Mouse (Mus musculus): Measurements from ENCODE around the gene Bckdk. TPM values are rescaled to one million over a fixed set of nuclear protein-coding genes. Genes with fewer than 3 reads are reported as not detected.
A peak's percentile ranks its signal among the peaks of the same experiment; 100 is the strongest.

Bckdk gene
- total RNA-seq (2017), result 9.6 and 11.6 TPM in 2 replicates

- ATAC-seq (ENCODE audit: extremely low read depth, insufficient number of reproducible peaks, low FRiP score, poor library complexity, severe bottlenecking), result peak; percentile 74
Observed at GRCm38 (mm10) chr7:127903971-127904796, at the start of gene Bckdk. Gene Bckdk, plus strand, starts transcription at chr7:127904082.

GRCm38 (mm10) chr7:127858258-127858657 is 45.6 kb upstream of the Bckdk start:
- no peak for ATAC-seq (ENCODE audit: extremely low read depth, insufficient number of reproducible peaks, low FRiP score, poor library complexity, severe bottlenecking)

GRCm38 (mm10) chr7:127866434-127866833 is 37.4 kb upstream of the Bckdk start:
- ATAC-seq (ENCODE audit: extremely low read depth, insufficient number of reproducible peaks, low FRiP score, poor library complexity, severe bottlenecking), result no peak

GRCm38 (mm10) chr7:127867641-127868040 is 36.2 kb upstream of the Bckdk start:
- no peak for ATAC-seq (ENCODE audit: extremely low read depth, insufficient number of reproducible peaks, low FRiP score, poor library complexity, severe bottlenecking)

- ATAC-seq (ENCODE audit: extremely low read depth, insufficient number of reproducible peaks, low FRiP score, poor library complexity, severe bottlenecking), result no peak
Observed at GRCm38 (mm10) chr7:127869149-127869810, 34.6 kb upstream of the Bckdk start.

- no peak for ATAC-seq (ENCODE audit: extremely low read depth, insufficient number of reproducible peaks, low FRiP score, poor library complexity, severe bottlenecking)
Observed at GRCm38 (mm10) chr7:127870136-127870821, 33.6 kb upstream of the Bckdk start.

GRCm38 (mm10) chr7:127874812-127875626 is 28.9 kb upstream of the Bckdk start:
- ATAC-seq (ENCODE audit: extremely low read depth, insufficient number of reproducible peaks, low FRiP score, poor library complexity, severe bottlenecking), result no peak

GRCm38 (mm10) chr7:127875627-127876001 is 28.3 kb upstream of the Bckdk start:
- ATAC-seq (ENCODE audit: extremely low read depth, insufficient number of reproducible peaks, low FRiP score, poor library complexity, severe bottlenecking), result peak; percentile 59

GRCm38 (mm10) chr7:127876041-127876466 is 27.8 kb upstream of the Bckdk start, which contains the start of gene Zfp646:
Gene Zfp646, plus strand, starts transcription at chr7:127876221.
- peak; percentile 33 for ATAC-seq (ENCODE audit: extremely low read depth, insufficient number of reproducible peaks, low FRiP score, poor library complexity, severe bottlenecking)

- peak; percentile 65 for ATAC-seq (ENCODE audit: extremely low read depth, insufficient number of reproducible peaks, low FRiP score, poor library complexity, severe bottlenecking)
Observed at GRCm38 (mm10) chr7:127876467-127877348, 27.2 kb upstream of the Bckdk start, which contains the start of gene Zfp668. Gene Zfp668, minus strand, starts transcription at chr7:127876828.

GRCm38 (mm10) chr7:127879301-127879700 is 24.6 kb upstream of the Bckdk start:
- no peak for ATAC-seq (ENCODE audit: extremely low read depth, insufficient number of reproducible peaks, low FRiP score, poor library complexity, severe bottlenecking)

GRCm38 (mm10) chr7:127880431-127880830 is 23.5 kb upstream of the Bckdk start:
- no peak for ATAC-seq (ENCODE audit: extremely low read depth, insufficient number of reproducible peaks, low FRiP score, poor library complexity, severe bottlenecking)

GRCm38 (mm10) chr7:127885951-127886350 is 17.9 kb upstream of the Bckdk start:
- no peak for ATAC-seq (ENCODE audit: extremely low read depth, insufficient number of reproducible peaks, low FRiP score, poor library complexity, severe bottlenecking)

- no peak for ATAC-seq (ENCODE audit: extremely low read depth, insufficient number of reproducible peaks, low FRiP score, poor library complexity, severe bottlenecking)
Observed at GRCm38 (mm10) chr7:127886551-127886950, 17.3 kb upstream of the Bckdk start.

- no peak for ATAC-seq (ENCODE audit: extremely low read depth, insufficient number of reproducible peaks, low FRiP score, poor library complexity, severe bottlenecking)
Observed at GRCm38 (mm10) chr7:127887191-127887590, 16.7 kb upstream of the Bckdk start.

GRCm38 (mm10) chr7:127887781-127888180 is 16.1 kb upstream of the Bckdk start:
- ATAC-seq (ENCODE audit: extremely low read depth, insufficient number of reproducible peaks, low FRiP score, poor library complexity, severe bottlenecking), result no peak

GRCm38 (mm10) chr7:127888821-127889220 is 15.1 kb upstream of the Bckdk start:
- no peak for ATAC-seq (ENCODE audit: extremely low read depth, insufficient number of reproducible peaks, low FRiP score, poor library complexity, severe bottlenecking)

- ATAC-seq (ENCODE audit: extremely low read depth, insufficient number of reproducible peaks, low FRiP score, poor library complexity, severe bottlenecking), result no peak
Observed at GRCm38 (mm10) chr7:127890798-127891197, 13.1 kb upstream of the Bckdk start, which contains the start of gene Prss53. Gene Prss53, minus strand, starts transcription at chr7:127890970.
